Comparison of ENCODE assay signal across 22 mouse cellular contexts in genomic region chr14:77490699-77491098, GRCm38 (mm10).
DNase-seq lines count a peak whose midpoint lies in the region; ATAC-seq and TF ChIP-seq lines count a peak whose summit lies in the region.
"Had no signal": no experiment of that assay in that cellular context is flagged by ENCODE, and none has a peak within 500 bp of the region (broad histone marks: within the 10 kb centered on the region; RNA-seq: fewer than 3 reads in every experiment).

No protein-coding gene starts in this region.

- H3K27ac ChIP-seq in liver, adult 2 months (replicated peaks; ENCODE audit: insufficient read depth, low read depth, low read length) = no peak overlapping the region
- H3K27ac ChIP-seq in liver, embryonic 11.5 days (ENCODE audit: low read depth, low read length) = no peak overlapping the region
- H3K27ac ChIP-seq: embryonic facial prominence, embryonic 13.5 days; embryonic facial prominence, embryonic 15.5 days; forebrain, embryonic 10.5 days; forebrain, embryonic 12.5 days had no signal

- no peak for TF ChIP-seq POLR2A in liver, adult 2 months (IDR thresholded peaks at IDR 0.05; ENCODE audit: extremely low read depth, insufficient read depth, low read length)

- peaks cover 4% of the 10 kb centered on the region; the same call in 1 of the 2 replicates for H3K4me1 ChIP-seq in liver, adult 2 months (ENCODE audit: control insufficient read depth, insufficient read depth, low read length)
- no peaks in the 10 kb centered on the region for H3K4me1 ChIP-seq in liver, embryonic 11.5 days (replicated peaks; ENCODE audit: control insufficient read depth, insufficient read depth, low read length)
- H3K4me1 ChIP-seq: embryonic facial prominence, embryonic 13.5 days; embryonic facial prominence, embryonic 15.5 days; forebrain, embryonic 10.5 days had no signal

- H3K36me3 ChIP-seq in liver, adult 2 months (ENCODE audit: control insufficient read depth, insufficient read depth, low read length) = no peaks in the 10 kb centered on the region
- H3K36me3 ChIP-seq in liver, embryonic 11.5 days (ENCODE audit: control insufficient read depth, insufficient read depth, low read length) = no peaks in the 10 kb centered on the region
- H3K36me3 ChIP-seq: embryonic facial prominence, embryonic 13.5 days; embryonic facial prominence, embryonic 15.5 days; forebrain, embryonic 10.5 days; forebrain, embryonic 12.5 days had no signal

- DNase-seq in heart, adult 11 months = peak; percentile 64
- DNase-seq in heart, adult 18-20 months = no peak
- DNase-seq in liver, adult 2 months (ENCODE audit: extremely low read depth, low read depth, low spot score) = peak; percentile 77
- no peak for DNase-seq in liver, embryonic 11.5 days (ENCODE audit: low spot score)
- DNase-seq in adipocyte (ENCODE audit: low spot score) = peak; percentile 21
- no peak for DNase-seq in cerebellum, adult 8-10 months
- DNase-seq: adrenal gland, adult 8-10 months; adrenal gland, postnatal 14 days; adrenal gland, postnatal 36 days; cerebellum, adult 11-12 months; cerebellum, adult 2 months; cerebellum, adult 9-11 months; cerebellum, postnatal 14 days; cerebellum, postnatal 36 days; embryo, embryonic 11 days had no signal

- H3K79me2 ChIP-seq in liver, adult 2 months (ENCODE audit: control insufficient read depth, insufficient read depth, low read length) = no peaks in the 10 kb centered on the region

- no peak overlapping the region for H3K4me3 ChIP-seq in liver, adult 2 months (ENCODE audit: insufficient read depth, low read depth, low read length)
- no peak overlapping the region for H3K4me3 ChIP-seq in liver, embryonic 11.5 days (ENCODE audit: low read depth, low read length)
- H3K4me3 ChIP-seq: embryonic facial prominence, embryonic 13.5 days; embryonic facial prominence, embryonic 15.5 days; erythroblast, embryonic 14.5 days; forebrain, embryonic 10.5 days; forebrain, embryonic 12.5 days had no signal

- no peak overlapping the region for H3K4me2 ChIP-seq in liver, embryonic 11.5 days
- H3K4me2 ChIP-seq: embryonic facial prominence, embryonic 13.5 days; embryonic facial prominence, embryonic 15.5 days; forebrain, embryonic 12.5 days had no signal

- 39% methylated on average over 6 of the region's 6 CpGs for WGBS in liver, adult 2 months
- WGBS in liver, embryonic 11.5 days = 90% methylated on average over 6 of the region's 6 CpGs

- H3K9me3 ChIP-seq in liver, embryonic 11.5 days (ENCODE audit: control insufficient read depth, low read length) = no peaks in the 10 kb centered on the region
- H3K9me3 ChIP-seq: embryonic facial prominence, embryonic 13.5 days; embryonic facial prominence, embryonic 15.5 days; forebrain, embryonic 10.5 days; forebrain, embryonic 12.5 days had no signal

- ATAC-seq in liver, embryonic 11.5 days (replicated peaks; ENCODE audit: low FRiP score) = no peak
- ATAC-seq: forebrain, embryonic 14.5 days; forebrain, embryonic 16.5 days had no signal

- no peak for TF ChIP-seq CTCF in liver, adult 2 months (IDR thresholded peaks at IDR 0.05; ENCODE audit: low read depth, low read length)

- H3K9ac ChIP-seq in liver, adult 2 months (ENCODE audit: low read depth, low read length) = no peak overlapping the region
- H3K9ac ChIP-seq in liver, embryonic 11.5 days (ENCODE audit: low read depth, low read length) = no peak overlapping the region
- H3K9ac ChIP-seq: embryonic facial prominence, embryonic 13.5 days; embryonic facial prominence, embryonic 15.5 days; forebrain, embryonic 12.5 days had no signal

- H3K27me3 ChIP-seq in liver, adult 2 months (ENCODE audit: control insufficient read depth, insufficient read depth, low read length) = no peaks in the 10 kb centered on the region
- no peaks in the 10 kb centered on the region for H3K27me3 ChIP-seq in liver, embryonic 11.5 days (replicated peaks; ENCODE audit: control insufficient read depth, insufficient read depth, low read length)
- H3K27me3 ChIP-seq: embryonic facial prominence, embryonic 13.5 days; embryonic facial prominence, embryonic 15.5 days; forebrain, embryonic 12.5 days had no signal

Comparison
In these comparisons a context has a peak if more than half of its experiments do, and no peak if none do; other contexts are left out.
1. DNase-seq: peak in heart, adult 11 months (single experiment), liver, adult 2 months (single experiment) and adipocyte (single experiment); none in heart, adult 18-20 months (0 of 2), liver, embryonic 11.5 days (single experiment) and cerebellum, adult 8-10 months (single experiment).